In the genomic region with DNA sequence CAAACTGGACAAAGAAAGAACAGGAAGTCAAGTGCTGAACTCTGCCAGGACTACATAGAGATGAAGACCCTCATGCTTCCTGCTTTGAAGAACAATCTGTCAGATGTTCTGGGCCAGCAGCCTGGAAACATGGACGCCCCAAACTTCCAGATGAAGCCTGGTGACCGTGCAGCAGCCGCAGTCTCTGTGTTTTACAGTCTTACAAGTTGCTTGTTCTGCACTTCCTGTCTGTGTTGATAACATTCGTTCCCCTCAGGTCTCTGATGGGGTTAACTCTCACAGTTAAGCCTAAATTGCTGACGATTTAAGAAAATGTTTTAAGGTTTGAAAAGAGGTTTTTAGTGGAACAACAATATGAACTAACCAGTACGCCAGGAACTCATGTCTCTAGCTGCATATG, we compare ENCODE assay signal across 12 mouse cellular contexts. TPM values are rescaled to one million over a fixed set of nuclear protein-coding genes. Genes with fewer than 3 reads are reported as not detected.
A peak's percentile ranks its signal among the peaks of the same experiment; 100 is the strongest.
DNase-seq lines count a peak whose midpoint lies in the region; ATAC-seq lines count a peak whose summit lies in the region.
"Had no signal": no experiment of that assay in that cellular context is flagged by ENCODE, and none has a peak within 500 bp of the region (broad histone marks: within the 10 kb centered on the region; RNA-seq: fewer than 3 reads in every experiment).

No protein-coding gene starts in this region.

- peak; percentile 1 for DNase-seq in A20 (ENCODE audit: low read depth, low spot score)
- DNase-seq in heart, adult 11 months: peak; percentile 90
- DNase-seq in lung, postnatal 10 days: peak; percentile 12
- peak; percentile 21 for DNase-seq in thymus, postnatal 14 days

- peak; percentile 71 for ATAC-seq in inflammation-experienced regulatory T-cells, adult 6 months

RNA-seq across cellular contexts. Expression of a gene that starts 10.5 kb away (rescaled TPM):
- polyA plus RNA-seq in inflammation-experienced regulatory T-cells, adult 6 months (2017; shearing (Covaris generic)): 10 to 100 TPM in 2 of 3 experiments, 1 to 10 TPM in 1; 4.6 to 25.2 (median 21.9) TPM
- polyA plus RNA-seq: G1E, Patski had no signal

RNA-seq across cellular contexts. Expression of a gene that starts 11.3 kb away (rescaled TPM):
- under 1 TPM in 2 of 3 experiments, not detected in 1; 0.23 to 0.24 TPM for polyA plus RNA-seq in inflammation-experienced regulatory T-cells, adult 6 months (2017; shearing (Covaris generic))
- polyA plus RNA-seq: activated CD4-positive, CD25-positive, alpha-beta regulatory T cell, adult 4 months; embryonic facial prominence, embryonic 10.5 days; embryonic facial prominence, embryonic 12.5 days; forebrain, embryonic 11.5 days; forebrain, embryonic 13.5 days; G1E had no signal

RNA-seq across cellular contexts. Expression of a gene that starts 47.9 kb away (rescaled TPM):
- polyA plus RNA-seq in inflammation-experienced regulatory T-cells, adult 6 months (2017; shearing (Covaris generic)): 10 to 100 TPM; 11.4 to 17.3 (median 16.4) TPM
- polyA plus RNA-seq: G1E had no signal

Comparison
In these comparisons a context has a peak if more than half of its experiments do, and no peak if none do; other contexts are left out.
1. Peak in every context shown above with its lines: DNase-seq and ATAC-seq.
2. DNase-seq: peak in every context shown above with its lines; median percentile 90 in heart, adult 11 months; 21 in thymus, postnatal 14 days; 12 in lung, postnatal 10 days; 1 in A20.